Mouse (Mus musculus) embryo, embryonic 11 days (tissue): ENCODE measurements around the gene BB287469.
"Not testable (repeated sequence)": the region's sequence is repeated elsewhere in the genome, so short reads cannot be mapped to it uniquely, and the experiment has no call there.

Experiments used
- DNase-seq: peaks from one replicate; pipeline ENCODE4 v3.0.0-alpha.2; 2015

BB287469 gene

GRCm38 (mm10) chr12:87816277-87816676, at the start of gene BB287469:
TSS of gene BB287469 (plus strand) at chr12:87816577.
- DNase-seq = not testable (repeated sequence)

DNA sequence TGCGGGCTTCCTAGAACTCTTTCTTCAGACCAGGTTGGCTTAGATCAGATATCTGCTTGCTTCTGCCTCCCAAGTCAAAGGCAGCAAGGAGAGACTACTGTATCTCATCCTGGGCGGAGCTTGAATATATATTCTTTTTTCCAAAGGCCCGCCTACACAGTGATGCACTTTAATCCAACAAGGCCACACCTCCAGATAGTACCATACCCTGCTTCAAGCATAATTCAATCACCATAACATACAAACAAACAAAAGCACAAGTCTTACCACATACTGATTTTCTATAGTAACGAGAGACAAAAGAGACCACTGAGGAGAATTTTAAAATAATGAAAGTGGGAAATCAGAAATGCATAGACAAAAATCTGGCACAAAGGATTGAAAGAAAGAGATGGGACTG, 40.7 kb upstream of the BB287469 start, which contains the start of gene Gm21319:
Gm21319 (minus strand) TSS at position 101 of the 400 bp plus-strand sequence.
- DNase-seq = not testable (repeated sequence)

GRCm38 (mm10) chr12:87795212-87795611, 21.2 kb upstream of the BB287469 start, which contains the start of gene Gm21936:
TSS of gene Gm21936 (plus strand) at chr12:87795512.
- not testable (repeated sequence) for DNase-seq

DNA sequence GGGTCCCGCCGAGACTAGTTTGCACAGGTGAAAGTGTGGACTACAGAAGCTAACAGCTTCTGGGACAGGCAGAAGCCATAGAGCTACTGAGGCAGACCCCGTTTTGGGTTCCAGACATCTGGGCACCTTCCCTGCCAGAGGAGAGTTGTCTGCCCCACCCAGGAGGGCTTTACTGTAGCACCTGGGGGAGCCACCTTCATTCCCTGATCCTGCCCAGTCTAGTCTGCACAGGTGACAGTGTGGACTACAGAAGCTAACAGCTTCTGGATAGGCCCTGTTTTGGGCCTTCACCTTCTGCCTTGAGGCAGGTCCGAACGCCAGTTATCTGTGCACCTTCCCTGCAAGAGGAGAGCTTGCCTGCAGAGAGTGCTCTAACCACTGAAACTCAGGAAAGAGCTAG, 18.4 kb upstream of the BB287469 start:
- not testable (repeated sequence) for DNase-seq

GRCm38 (mm10) chr12:87842239-87842638, 25.9 kb downstream of the BB287469 start, which contains the start of gene Gm2001:
TSS of gene Gm2001 (minus strand) at chr12:87842339.
- DNase-seq = not testable (repeated sequence)

DNA sequence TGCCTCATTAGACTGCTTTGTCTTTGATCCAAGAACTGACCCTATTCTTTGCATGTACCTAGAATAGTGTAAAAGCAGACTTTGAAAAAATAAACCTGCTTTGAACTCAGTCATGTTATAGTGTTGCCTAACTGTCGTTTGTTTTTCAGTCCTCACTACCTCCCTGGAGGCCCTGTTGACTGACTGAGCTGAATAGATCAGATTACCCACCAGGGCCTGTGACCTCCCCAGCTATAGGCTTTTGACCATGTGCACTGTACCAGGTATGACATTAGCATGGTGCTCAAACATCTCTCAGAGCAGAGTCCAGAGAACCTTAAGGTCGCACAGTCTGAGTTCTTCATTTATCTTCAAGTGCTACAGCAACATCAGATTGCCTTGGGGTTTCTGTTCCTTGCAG, 34.3 kb downstream of the BB287469 start:
- not testable (repeated sequence) for DNase-seq

DNA sequence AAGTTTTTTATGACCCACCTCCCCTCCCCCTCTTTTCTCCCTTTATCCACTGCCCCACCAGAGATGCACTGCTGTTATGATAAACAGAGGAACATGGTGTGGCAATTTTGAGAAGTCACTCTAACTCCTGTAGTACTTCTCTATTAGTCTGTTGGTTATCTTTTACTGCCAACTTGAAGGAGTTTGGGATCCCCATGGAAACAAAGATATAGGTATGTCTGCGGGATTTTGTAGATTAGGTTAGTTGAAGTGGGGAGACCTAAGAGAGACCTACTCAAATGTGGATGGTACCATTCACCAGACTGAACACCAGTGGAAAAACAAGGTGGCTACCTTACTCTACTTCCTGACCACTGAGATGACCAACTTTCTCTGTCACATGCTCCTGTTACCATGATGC, 39.7 kb downstream of the BB287469 start:
- DNase-seq = not testable (repeated sequence)

DNA sequence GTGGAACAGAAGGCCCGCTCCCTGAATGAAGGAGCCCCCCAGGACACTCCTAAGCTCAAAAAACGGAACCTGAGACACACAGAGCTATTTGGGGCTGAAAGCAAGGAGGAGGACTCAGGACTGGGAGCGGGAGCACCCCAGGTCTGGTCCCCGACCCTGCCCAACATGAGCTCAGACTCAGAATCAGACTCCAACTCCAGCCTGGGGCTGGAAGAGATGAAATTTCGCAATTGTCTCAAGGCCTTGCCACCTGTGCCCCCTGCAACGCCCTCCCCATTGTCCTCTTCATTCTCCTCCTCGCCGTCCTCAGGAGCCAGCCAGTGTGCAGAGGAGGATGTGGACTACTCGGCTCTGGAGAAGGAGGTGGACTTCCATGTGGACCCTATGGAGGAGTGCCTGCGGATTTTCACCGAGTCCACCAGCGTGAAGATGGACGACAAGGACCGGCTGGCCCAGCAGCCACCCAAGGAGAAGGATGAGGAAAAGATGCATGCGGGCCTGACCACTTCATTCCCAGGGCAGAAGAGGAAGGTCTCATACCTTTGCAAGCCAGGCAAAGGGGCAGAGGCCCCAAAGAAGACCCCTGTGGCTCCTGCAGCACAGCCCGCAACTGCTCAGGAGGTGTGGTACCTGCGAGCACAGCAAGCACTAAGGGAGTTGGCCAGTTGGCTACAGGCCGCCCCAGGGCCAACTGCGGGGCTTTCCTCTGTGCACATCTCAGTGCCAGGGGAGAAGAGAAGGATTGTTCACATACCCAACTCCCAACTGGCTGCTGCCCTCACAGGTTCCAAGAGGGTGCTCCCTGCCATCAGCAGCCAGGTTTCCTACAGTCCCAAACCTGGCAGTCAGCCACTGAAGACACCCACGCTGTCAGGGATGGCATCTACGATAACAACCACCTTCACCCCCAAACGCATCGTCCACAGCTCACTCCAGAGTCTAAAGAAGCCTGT, 45.6 kb downstream of the BB287469 start:
- not testable (repeated sequence) for DNase-seq

- not testable (repeated sequence) for DNase-seq
Observed at GRCm38 (mm10) chr12:87863638-87864037, 47.3 kb downstream of the BB287469 start.

GRCm38 (mm10) chr12:87864048-87864447, 47.7 kb downstream of the BB287469 start:
- not testable (repeated sequence) for DNase-seq
